ENCODE assay signal across 8 mouse cellular contexts in genomic region chr2:163675144-163675619, GRCm38 (mm10). TPM values are rescaled to one million over a fixed set of nuclear protein-coding genes. Genes with fewer than 3 reads are reported as not detected.
DNase-seq lines count a peak whose midpoint lies in the region; ATAC-seq and TF ChIP-seq lines count a peak whose summit lies in the region.

No protein-coding gene starts in this region.

- no peaks in the 10 kb centered on the region for H3K9me3 ChIP-seq in midbrain, postnatal 0 days (ENCODE audit: low read length)
- H3K9me3 ChIP-seq in midbrain, embryonic 15.5 days: no peaks in the 10 kb centered on the region
- no peaks in the 10 kb centered on the region for H3K9me3 ChIP-seq in neural tube, embryonic 14.5 days (ENCODE audit: control insufficient read depth, low read length)

- WGBS in heart, adult 2 months: 37% methylated on average over 5 of the region's 5 CpGs
- 43% methylated on average over 5 of the region's 5 CpGs for WGBS in midbrain, postnatal 0 days
- WGBS in midbrain, embryonic 15.5 days: 40% methylated on average over 5 of the region's 5 CpGs
- WGBS in neural tube, embryonic 14.5 days: 58% methylated on average over 5 of the region's 5 CpGs

- ATAC-seq in midbrain, postnatal 0 days (ENCODE audit: low FRiP score): no peak
- no peak for ATAC-seq in midbrain, embryonic 15.5 days (replicated peaks)
- ATAC-seq in neural tube, embryonic 14.5 days (ENCODE audit: low read depth): no peak; the same call in 1 of the 2 replicates
- ATAC-seq in activated CD4-positive, CD25-positive, alpha-beta regulatory T cell, adult 4 months: no peak

- H3K27ac ChIP-seq in heart, adult 2 months: peak overlapping the region; percentile 82
- H3K27ac ChIP-seq in midbrain, postnatal 0 days (ENCODE audit: low read depth, low read length): no peak overlapping the region
- no peak overlapping the region for H3K27ac ChIP-seq in midbrain, embryonic 15.5 days
- no peak overlapping the region for H3K27ac ChIP-seq in neural tube, embryonic 14.5 days (ENCODE audit: low read depth, low read length)

- intact Hi-C loops in heart, adult 2 months (cut with DNase I): loop anchor here (2.0 to 5.0 kb wide), 2 partner anchors 16 to 42 kb away; no protein-coding TSS in a partner anchor
- intact Hi-C loops in heart, postnatal 25 days (cut with DNase I): loop anchor here (2.0 kb wide), 1 partner anchor 16 kb away; no protein-coding TSS in a partner anchor

- no peak overlapping the region for H3K4me2 ChIP-seq in midbrain, postnatal 0 days (ENCODE audit: low read depth, low read length, poor library complexity, severe bottlenecking)
- no peak overlapping the region for H3K4me2 ChIP-seq in midbrain, embryonic 15.5 days
- H3K4me2 ChIP-seq in neural tube, embryonic 14.5 days (ENCODE audit: low read depth, low read length): no peak overlapping the region

- peaks cover 11% of the 10 kb centered on the region for H3K36me3 ChIP-seq in heart, adult 2 months (ENCODE audit: control insufficient read depth, insufficient read depth, low read length)
- no peaks in the 10 kb centered on the region for H3K36me3 ChIP-seq in midbrain, postnatal 0 days (ENCODE audit: insufficient read depth, low read length)
- H3K36me3 ChIP-seq in midbrain, embryonic 15.5 days (replicated peaks): no peaks in the 10 kb centered on the region
- no peaks in the 10 kb centered on the region for H3K36me3 ChIP-seq in neural tube, embryonic 14.5 days (ENCODE audit: control insufficient read depth, insufficient read depth, low read length)

- peak in 1 of 2 experiments; percentile 44 for DNase-seq in heart, adult 2 months
- DNase-seq in heart, postnatal 25 days (ENCODE audit: low spot score): no peak
- no peak for DNase-seq in midbrain, postnatal 0 days (ENCODE audit: low spot score)
- peak; percentile 37 for DNase-seq in gastrocnemius, postnatal 25 days
- DNase-seq in retina, embryonic 14.5 days (ENCODE audit: low spot score): no peak

- no peak for TF ChIP-seq POLR2A in heart, adult 2 months (IDR thresholded peaks at IDR 0.05; ENCODE audit: insufficient read depth, low read depth, low read length)

- no peak overlapping the region for H3K4me3 ChIP-seq in heart, adult 2 months
- no peak overlapping the region for H3K4me3 ChIP-seq in midbrain, postnatal 0 days (ENCODE audit: low read depth, low read length)
- no peak overlapping the region for H3K4me3 ChIP-seq in midbrain, embryonic 15.5 days
- H3K4me3 ChIP-seq in neural tube, embryonic 14.5 days (ENCODE audit: low read depth, low read length): no peak overlapping the region

- peak overlapping the region; percentile 71; the same call in 1 of the 2 replicates for H3K9ac ChIP-seq in heart, adult 2 months (ENCODE audit: low read depth, low read length)
- 0 out of 2 replicates have a peak overlapping the region, but pooled peaks have one; percentile 1 for H3K9ac ChIP-seq in midbrain, postnatal 0 days (replicated peaks; ENCODE audit: low read length, poor library complexity, severe bottlenecking)
- no peak overlapping the region for H3K9ac ChIP-seq in midbrain, embryonic 15.5 days
- 0 out of 2 replicates have a peak overlapping the region, but pooled peaks have one; percentile 16 for H3K9ac ChIP-seq in neural tube, embryonic 14.5 days (replicated peaks; ENCODE audit: low read depth, low read length)

- peaks cover 9% of the 10 kb centered on the region for H3K79me2 ChIP-seq in heart, adult 2 months (replicated peaks; ENCODE audit: control insufficient read depth, insufficient read depth, low read length)

- peaks cover 21% of the 10 kb centered on the region for H3K4me1 ChIP-seq in heart, adult 2 months (ENCODE audit: control insufficient read depth, insufficient read depth, low read length)
- peaks cover 12% of the 10 kb centered on the region for H3K4me1 ChIP-seq in midbrain, postnatal 0 days (ENCODE audit: insufficient read depth, low read length)
- H3K4me1 ChIP-seq in midbrain, embryonic 15.5 days: peaks cover 12% of the 10 kb centered on the region
- H3K4me1 ChIP-seq in neural tube, embryonic 14.5 days (ENCODE audit: control insufficient read depth, insufficient read depth, low read length): no peaks in the 10 kb centered on the region

- TF ChIP-seq CTCF in heart, adult 2 months (IDR thresholded peaks at IDR 0.05): no peak
- TF ChIP-seq CTCF in midbrain, postnatal 0 days (IDR thresholded peaks at IDR 0.05): no peak

- H3K27me3 ChIP-seq in heart, adult 2 months (ENCODE audit: control insufficient read depth, insufficient read depth, low read length): no peaks in the 10 kb centered on the region
- H3K27me3 ChIP-seq in midbrain, postnatal 0 days (ENCODE audit: insufficient read depth, low read length): no peaks in the 10 kb centered on the region
- no peaks in the 10 kb centered on the region for H3K27me3 ChIP-seq in midbrain, embryonic 15.5 days (replicated peaks)
- H3K27me3 ChIP-seq in neural tube, embryonic 14.5 days (ENCODE audit: control insufficient read depth, insufficient read depth, low read length): no peaks in the 10 kb centered on the region

- TF ChIP-seq EP300 in heart, adult 2 months (IDR thresholded peaks at IDR 0.05; ENCODE audit: insufficient read depth, low read depth, low read length): no peak

RNA-seq across cellular contexts. Expression of gene Pkig, which starts 17.0 kb away (rescaled TPM):
- total RNA-seq in heart, adult 2 months (2021): 100 to 1,000 TPM; 214 to 237 TPM
- 344 and 361 TPM in 2 replicates for polyA plus RNA-seq in heart, adult 2 months (2012; rRNA removed)
- total RNA-seq in heart, postnatal 25 days (2021): 100 to 1,000 TPM; 211 to 235 TPM
- 90.5 and 102 TPM in 2 replicates for total RNA-seq in midbrain, postnatal 0 days (2014; rRNA removed)
- polyA plus RNA-seq in midbrain, postnatal 0 days (2015; fragmentation: Nextera tagmentation; extraction: Ambion mirVana): 153 and 161 TPM in 2 replicates
- 125 TPM in 2 replicates for polyA plus RNA-seq in midbrain, embryonic 15.5 days (2015; fragmentation: Nextera tagmentation; extraction: Ambion mirVana)
- total RNA-seq in gastrocnemius, postnatal 25 days (2021): 10 to 100 TPM; 72.1 to 93.5 TPM
- 102 and 103 TPM in 2 replicates for polyA plus RNA-seq in neural tube, embryonic 14.5 days (2014; fragmentation: Nextera tagmentation; extraction: Ambion mirVana)
- polyA plus RNA-seq in activated CD4-positive, CD25-positive, alpha-beta regulatory T cell, adult 4 months (2017; shearing (Covaris generic)): 1 to 10 TPM; 4.2 to 6.4 TPM

RNA-seq across cellular contexts. Expression of gene Serinc3, which starts 30.3 kb away (rescaled TPM):
- 100 to 1,000 TPM; 294 to 351 TPM for total RNA-seq in heart, adult 2 months (2021)
- 264 and 414 TPM in 2 replicates for polyA plus RNA-seq in heart, adult 2 months (2012; rRNA removed)
- total RNA-seq in heart, postnatal 25 days (2021): 100 to 1,000 TPM; 291 to 357 TPM
- 96.1 and 101 TPM in 2 replicates for total RNA-seq in midbrain, postnatal 0 days (2014; rRNA removed)
- 35.9 and 36.9 TPM in 2 replicates for polyA plus RNA-seq in midbrain, postnatal 0 days (2015; fragmentation: Nextera tagmentation; extraction: Ambion mirVana)
- 33.0 and 35.9 TPM in 2 replicates for polyA plus RNA-seq in midbrain, embryonic 15.5 days (2015; fragmentation: Nextera tagmentation; extraction: Ambion mirVana)
- total RNA-seq in gastrocnemius, postnatal 25 days (2021): 100 to 1,000 TPM in 1 of 2 experiments, 10 to 100 TPM in 1; 97.5 to 115 TPM
- polyA plus RNA-seq in neural tube, embryonic 14.5 days (2014; fragmentation: Nextera tagmentation; extraction: Ambion mirVana): 39.0 and 44.3 TPM in 2 replicates
- 100 to 1,000 TPM; 149 to 159 TPM for polyA plus RNA-seq in activated CD4-positive, CD25-positive, alpha-beta regulatory T cell, adult 4 months (2017; shearing (Covaris generic))

Comparison
In these comparisons a context has a peak if more than half of its experiments do, and no peak if none do; other contexts are left out.
1. RNA of gene Pkig, which starts 17.0 kb away (polyA plus RNA-seq): 344 to 361 TPM in heart, adult 2 months, 153 to 161 TPM in midbrain, postnatal 0 days, 125 TPM in midbrain, embryonic 15.5 days and 102 to 103 TPM in neural tube, embryonic 14.5 days; 4.2 to 6.4 TPM in activated CD4-positive, CD25-positive, alpha-beta regulatory T cell, adult 4 months; every median in the first group is over 10 times any median in the second.